Mouse (Mus musculus) MEL (cell line): ENCODE results near the gene Galnt10.
"Not testable (repeated sequence)": the region's sequence is repeated elsewhere in the genome, so short reads cannot be mapped to it uniquely, and the experiment has no call there.

Source experiments
- CTCF ChIP-seq, 3 experiments: IDR thresholded peaks in 2 of 3; conservative IDR thresholded peaks in 1 of 3; 2 replicates each; pipeline ENCODE4 v1.5.1; 2011 to 2012; ENCODE audit warnings: low read length in 3 of 3, low read depth in 2 of 3, mild to moderate bottlenecking in 2 of 3, improper control_type of control experiment in 1 of 3, inconsistent platforms in 1 of 3, mixed read lengths in 1 of 3, moderate library complexity in 1 of 3; ENCODE audit not compliant: control insufficient read depth in 1 of 3, insufficient read depth in 1 of 3, poor library complexity in 1 of 3, severe bottlenecking in 1 of 3
- EP300 ChIP-seq, 2 experiments: IDR thresholded peaks; 2 replicates each; pipeline ENCODE4 v1.6.1; 2011; ENCODE audit warnings: improper control_type of control experiment in 2 of 2, low read length in 2 of 2, low read depth in 1 of 2, mild to moderate bottlenecking in 1 of 2
- MAFK ChIP-seq: IDR thresholded peaks from 2 replicates; pipeline ENCODE4 v1.6.1; 2011; ENCODE audit warnings: low read depth, mild to moderate bottlenecking, low read length, improper control_type of control experiment, borderline replicate concordance
- POLR2A ChIP-seq, 2 experiments: IDR thresholded peaks; 2 replicates each; pipeline ENCODE4 v1.6.1; 2011 to 2012; ENCODE audit warnings: low read length in 2 of 2, mild to moderate bottlenecking in 2 of 2, control low read depth in 1 of 2, improper control_type of control experiment in 1 of 2, low read depth in 1 of 2, moderate library complexity in 1 of 2; ENCODE audit not compliant: control insufficient read depth in 1 of 2, insufficient read depth in 1 of 2, poor library complexity in 1 of 2

DNA sequence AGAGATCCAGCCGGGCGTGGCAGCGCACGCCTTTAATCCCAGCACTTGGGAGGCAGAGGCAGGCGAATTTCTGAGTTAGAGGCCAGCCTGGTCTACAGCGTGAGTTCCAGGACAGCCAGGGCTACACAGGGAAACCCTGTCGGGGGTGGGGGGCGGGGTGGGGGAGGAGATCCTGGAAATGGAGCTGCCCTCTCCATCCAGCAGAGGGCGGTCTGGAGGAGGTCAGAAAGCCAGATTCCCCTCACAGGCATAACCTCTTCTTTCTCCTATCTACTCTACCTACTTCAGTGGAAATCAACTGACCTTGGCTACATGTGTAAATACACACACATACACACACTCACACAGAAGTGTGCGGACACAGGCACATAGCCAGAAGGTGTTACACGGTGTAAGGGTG lies 180.0 kb downstream of the Galnt10 start:
- TF ChIP-seq EP300 (IDR thresholded peaks at IDR 0.05; ENCODE audit: low read depth in 1 of 2, low read length in 2 of 2); MAFK; POLR2A (IDR thresholded peaks at IDR 0.05; ENCODE audit: control insufficient read depth in 1 of 2, insufficient read depth in 1 of 2, low read depth in 1 of 2, low read length in 2 of 2, poor library complexity in 1 of 2): not testable (repeated sequence)
- TF ChIP-seq CTCF (IDR thresholded peaks at IDR 0.05 in 2 of 3, conservative IDR thresholded peaks at IDR 0.05 in 1 of 3; ENCODE audit: control insufficient read depth in 1 of 3, insufficient read depth in 1 of 3, low read depth in 2 of 3, low read length in 3 of 3, poor library complexity in 1 of 3, severe bottlenecking in 1 of 3): peak; percentile 17 to 58 (median 39); a peak in 4 of 6 replicates
